Mouse (Mus musculus) liver, adult 2 months (tissue): ENCODE measurements around the gene Metrn.

ENCODE experiments used
- CTCF ChIP-seq: fragments of 200-500 bp; IDR thresholded peaks from 2 replicates; pipeline ENCODE4 v1.5.1; 2011; ENCODE audit warnings: low read depth, low read length, control low read depth
- POLR2A ChIP-seq: fragments of 200-500 bp; IDR thresholded peaks from 2 replicates; pipeline ENCODE4 v1.6.1; 2011; ENCODE audit warnings: low read length, control low read depth; ENCODE audit not compliant: insufficient read depth; ENCODE audit errors: extremely low read depth

DNA sequence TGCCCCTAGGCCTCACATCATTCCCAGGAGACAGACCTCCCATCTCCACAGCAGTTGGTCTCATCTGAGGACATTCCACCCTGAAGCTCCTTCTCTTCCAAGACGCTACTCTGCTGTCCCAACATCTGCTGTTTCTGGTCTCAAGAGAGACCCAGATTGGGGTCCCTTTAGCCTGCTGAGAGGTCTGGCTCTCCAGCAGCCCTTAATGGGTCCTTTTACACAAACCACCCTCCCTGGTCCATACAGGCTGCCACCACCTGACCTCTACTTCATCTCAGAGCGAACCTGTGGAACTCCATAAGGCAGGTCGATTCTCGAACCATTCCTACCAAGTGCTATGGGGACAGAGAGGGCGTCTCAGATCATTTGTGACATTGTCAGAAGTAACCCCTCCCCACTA is 11.1 kb upstream of the Metrn start:
- TF ChIP-seq CTCF, result no peak
- TF ChIP-seq POLR2A, result no peak
